Mouse (Mus musculus) stomach, postnatal 0 days (tissue): Measurements from ENCODE around the gene Sgce. TPM values are rescaled to one million over a fixed set of nuclear protein-coding genes. Genes with fewer than 3 reads are reported as not detected.

ENCODE experiments used
- ATAC-seq: fragments of 200-750 bp; cut with Nextera tagmentation; 2 replicates; pipeline ENCODE4 v1.8.0; 2017; ENCODE audit not compliant: low FRiP score, low TSS enrichment
- DNase-seq: peaks from one replicate; pipeline ENCODE4 v3.0.0-alpha.2; 2016; ENCODE audit warnings: low spot score
- H3K27ac ChIP-seq: fragments of 300-500 bp; sonication (generic); replicated peaks from 2 replicates; pipeline ENCODE4 v1.5.1; 2014; ENCODE audit warnings: mild to moderate bottlenecking, control low read depth
- H3K27me3 ChIP-seq: fragments of 300-500 bp; sonication (generic); 2 replicates; pipeline ENCODE4 v1.6.1; 2014; ENCODE audit warnings: low read length; ENCODE audit not compliant: control insufficient read depth, insufficient read depth
- H3K36me3 ChIP-seq: fragments of 300-500 bp; sonication (generic); 2 replicates; pipeline ENCODE4 v1.6.1; 2014; ENCODE audit warnings: low read length, mixed read lengths; ENCODE audit not compliant: control insufficient read depth, insufficient read depth
- H3K4me1 ChIP-seq: fragments of 300-500 bp; sonication (generic); replicated peaks from 2 replicates; pipeline ENCODE4 v1.6.1; 2014; ENCODE audit warnings: antibody characterized with exemption; ENCODE audit not compliant: control insufficient read depth, insufficient read depth
- H3K4me2 ChIP-seq: fragments of 300-500 bp; sonication (generic); replicated peaks from 2 replicates; pipeline ENCODE4 v1.6.1; 2014; ENCODE audit warnings: low read depth, mild to moderate bottlenecking, control low read depth, moderate library complexity
- H3K4me3 ChIP-seq: fragments of 300-500 bp; sonication (generic); 2 replicates; pipeline ENCODE4 v1.5.1; 2014; ENCODE audit warnings: low read depth, low read length, control low read depth
- H3K9ac ChIP-seq: fragments of 300-500 bp; sonication (generic); 2 replicates; pipeline ENCODE4 v1.6.1; 2014; ENCODE audit warnings: mild to moderate bottlenecking, low read length, control low read depth, mixed read lengths
- H3K9me3 ChIP-seq: fragments of 300-500 bp; sonication (generic); 2 replicates; pipeline ENCODE4 v1.6.1; 2016; ENCODE audit warnings: low read length; ENCODE audit not compliant: control insufficient read depth
- CTCF ChIP-seq: IDR thresholded peaks from 2 replicates; pipeline ENCODE4 v1.5.1; 2016; ENCODE audit warnings: antibody characterized with exemption, low read depth, mild to moderate bottlenecking, moderate library complexity
- EP300 ChIP-seq: optimal IDR thresholded peaks from 2 replicates; pipeline ENCODE3; 2016; ENCODE audit warnings: antibody characterized with exemption
- WGBS: fragments of 180-500 bp; shearing (Covaris S2); extraction: QIAGEN DNeasy Blood & Tissue Kit; methylation state at CpG from one replicate; pipeline ENCODE4 v1.1.7; 2014; 5-methylcytosine and 5-hydroxymethylcytosine counted together
- polyA plus RNA-seq: library from polyadenylated mRNA; unstranded; fragments of >200 nt; fragmentation: Nextera tagmentation; extraction: Ambion mirVana; gene quantifications from 2 replicates; pipeline ENCODE4 v1.2.1, GENCODE M21; 2015

The Sgce gene
- polyA plus RNA-seq, 1 experiment from 2014 or later, result 45.8 TPM

DNA sequence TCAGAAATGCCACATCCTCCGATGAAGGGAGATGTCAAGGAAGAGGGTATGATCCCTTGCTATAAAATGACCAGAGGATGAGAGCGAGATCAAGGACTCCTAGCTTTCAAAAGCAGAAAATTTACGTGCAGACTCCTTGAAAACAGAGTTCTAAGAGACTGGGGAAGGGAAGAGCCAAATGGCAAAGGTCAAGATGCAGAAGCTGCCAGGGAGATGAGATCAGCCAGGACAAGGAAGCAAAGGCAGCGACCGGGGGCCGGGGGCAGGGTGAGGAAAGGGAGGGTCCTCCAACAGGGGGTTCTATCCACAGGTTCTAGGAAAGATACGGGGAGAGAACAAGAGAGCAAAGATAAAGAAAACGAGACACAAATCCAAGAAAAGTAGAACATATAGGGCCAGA is 15.3 kb downstream of the Sgce start:
- Histone ChIP-seq H3K4me2 (no peak overlapping the region), H3K27me3 (no peaks in the 10 kb centered on the region), H3K36me3 (no peaks in the 10 kb centered on the region), H3K27ac (no peak overlapping the region), H3K4me3 (no peak overlapping the region), H3K4me1 (no peaks in the 10 kb centered on the region), H3K9ac (no peak overlapping the region), H3K9me3 (no peaks in the 10 kb centered on the region)
- 62% methylated on average over 8 of the region's 8 CpGs for whole genome bisulfite sequencing
- no peak for DNase-seq
- no peak for TF ChIP-seq EP300
- no peak for TF ChIP-seq CTCF
- no peak for ATAC-seq

DNA sequence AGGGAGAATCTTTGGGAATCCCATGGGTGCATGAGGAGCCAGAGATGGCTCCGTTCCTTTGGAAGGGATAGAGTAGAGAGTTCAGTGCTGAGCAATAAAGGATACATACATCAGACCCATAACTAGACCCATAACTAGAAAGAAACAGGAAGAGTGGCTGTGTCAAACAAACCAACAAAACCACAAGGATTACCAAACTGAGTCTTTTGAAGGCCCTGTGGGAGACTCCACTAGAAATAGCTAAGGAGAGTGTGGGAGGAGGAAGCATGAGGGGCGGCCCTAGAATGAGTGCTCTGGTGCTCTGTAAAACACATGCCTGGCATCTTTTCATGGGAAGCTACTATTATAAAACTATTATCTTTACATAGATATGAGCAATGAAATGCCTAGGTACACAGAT is 18.7 kb downstream of the Sgce start:
- TF ChIP-seq EP300, result no peak
- TF ChIP-seq CTCF, result no peak
- Histone ChIP-seq H3K4me3 (no peak overlapping the region), H3K9ac (no peak overlapping the region), H3K4me1 (no peaks in the 10 kb centered on the region), H3K36me3 (no peaks in the 10 kb centered on the region), H3K9me3 (no peaks in the 10 kb centered on the region), H3K27me3 (no peaks in the 10 kb centered on the region), H3K27ac (no peak overlapping the region), H3K4me2 (no peak overlapping the region)
- no peak for DNase-seq
- WGBS, result 94% methylated on average over 2 of the region's 2 CpGs
- no peak for ATAC-seq

GRCm38 (mm10) chr6:4723998-4724757 is 22.8 kb downstream of the Sgce start:
- Histone ChIP-seq H3K27ac (no peak overlapping the region), H3K4me2 (no peak overlapping the region)

GRCm38 (mm10) chr6:4722739-4723138 is 24.3 kb downstream of the Sgce start:
- no peaks in the 10 kb centered on the region for H3K36me3 ChIP-seq
- no peak overlapping the region for H3K27ac ChIP-seq
- H3K9ac ChIP-seq, result no peak overlapping the region
- ATAC-seq (no peak), DNase-seq (no peak)
- 73% methylated on average over 13 of the region's 13 CpGs for WGBS
- no peak overlapping the region for H3K4me3 ChIP-seq
- H3K27me3 ChIP-seq, result no peaks in the 10 kb centered on the region
- H3K4me2 ChIP-seq, result no peak overlapping the region
- TF ChIP-seq EP300 (no peak), CTCF (no peak)
- H3K9me3 ChIP-seq, result no peaks in the 10 kb centered on the region
- no peaks in the 10 kb centered on the region for H3K4me1 ChIP-seq

More at GRCm38 (mm10) chr6:4723998-4724757, 22.8 kb downstream of the Sgce start:
- no peak for ATAC-seq
- H3K36me3 ChIP-seq, result no peaks in the 10 kb centered on the region
- 81% methylated on average over 15 of the region's 15 CpGs for WGBS
- H3K4me3 ChIP-seq, result no peak overlapping the region
- H3K9ac ChIP-seq, result no peak overlapping the region
- TF ChIP-seq CTCF (no peak), EP300 (no peak)
- H3K4me1 ChIP-seq, result no peaks in the 10 kb centered on the region
- no peaks in the 10 kb centered on the region for H3K9me3 ChIP-seq
- no peak for DNase-seq
- no peaks in the 10 kb centered on the region for H3K27me3 ChIP-seq

- Histone ChIP-seq H3K4me1 (no peaks in the 10 kb centered on the region), H3K9me3 (no peaks in the 10 kb centered on the region), H3K27ac (no peak overlapping the region), H3K4me2 (no peak overlapping the region), H3K9ac (no peak overlapping the region), H3K36me3 (no peaks in the 10 kb centered on the region), H3K27me3 (no peaks in the 10 kb centered on the region), H3K4me3 (no peak overlapping the region)
- 66% methylated on average over 6 of the region's 6 CpGs for WGBS
- ATAC-seq, result no peak
- no peak for DNase-seq
- TF ChIP-seq CTCF, result no peak
- TF ChIP-seq EP300, result no peak
Observed at GRCm38 (mm10) chr6:4722142-4722541, 24.9 kb downstream of the Sgce start.

- H3K4me2 ChIP-seq, result no peak overlapping the region
- ATAC-seq (no peak), DNase-seq (no peak)
- H3K9me3 ChIP-seq, result no peaks in the 10 kb centered on the region
- no peaks in the 10 kb centered on the region for H3K4me1 ChIP-seq
- H3K36me3 ChIP-seq, result no peaks in the 10 kb centered on the region
- no peaks in the 10 kb centered on the region for H3K27me3 ChIP-seq
- H3K9ac ChIP-seq, result no peak overlapping the region
- no peak for TF ChIP-seq CTCF
- TF ChIP-seq EP300, result no peak
- no peak overlapping the region for H3K27ac ChIP-seq
- no peak overlapping the region for H3K4me3 ChIP-seq
- 58% methylated on average over 2 of the region's 2 CpGs for WGBS
Observed at GRCm38 (mm10) chr6:4717344-4717743, 29.7 kb downstream of the Sgce start.
